Mouse (Mus musculus): ENCODE measurements at regions not wholly inside any gene's neighbourhood (a gene's known extent, or its start where the extent isn't known, plus 50 kb on each side); places are given as distances from the start of the nearest gene placed in this dataset.
A peak's percentile ranks its signal among the peaks of the same experiment; 100 is the strongest.

DNA sequence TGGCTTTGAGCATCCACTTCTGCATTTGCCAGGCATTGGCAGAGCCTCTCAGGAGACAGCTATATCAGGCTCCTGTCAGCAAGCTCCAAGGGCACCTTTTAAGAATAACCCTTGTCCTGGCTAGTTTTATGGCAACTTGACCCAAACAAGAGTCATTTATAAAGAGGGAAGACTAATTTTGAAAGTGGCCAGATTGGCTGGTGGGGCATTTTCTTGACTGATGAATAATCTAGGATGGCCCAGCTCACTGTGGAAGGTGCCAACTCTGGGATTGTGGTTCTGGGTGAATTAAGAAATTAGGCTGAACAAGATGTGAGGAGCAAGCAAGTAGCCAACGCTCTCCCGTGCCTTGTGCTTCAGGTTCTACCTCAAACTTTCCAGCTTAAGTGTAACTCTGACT is 937.8 kb downstream of the Gsdmc2 start:
- no peak for DNase-seq (ENCODE audit: low spot score in 2 of 2)

GRCm38 (mm10) chr15:62903047-62903822 is 941.7 kb downstream of the Gsdmc2 start:
- no peak for DNase-seq (ENCODE audit: low spot score in 2 of 2)

DNA sequence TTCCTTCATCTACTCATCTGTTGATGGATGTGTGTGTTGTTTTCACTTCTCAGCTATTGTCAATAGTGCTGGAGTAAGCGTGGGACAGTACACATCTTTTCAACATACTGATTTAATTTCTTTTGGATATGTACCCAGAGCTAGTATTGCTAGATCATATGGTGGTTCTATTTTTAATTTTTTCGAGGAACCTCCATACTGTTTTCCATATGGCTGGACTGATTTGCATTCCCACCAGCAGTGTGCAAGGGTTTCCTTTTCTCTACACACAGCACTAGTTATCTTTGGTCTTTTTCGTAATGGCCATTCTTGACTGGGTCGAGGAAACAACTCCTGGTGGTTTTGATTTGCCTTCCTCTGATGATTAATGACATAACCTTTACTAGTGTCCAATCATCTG is 943.0 kb downstream of the Gsdmc2 start:
- DNase-seq (ENCODE audit: low spot score in 2 of 2) = no peak

DNA sequence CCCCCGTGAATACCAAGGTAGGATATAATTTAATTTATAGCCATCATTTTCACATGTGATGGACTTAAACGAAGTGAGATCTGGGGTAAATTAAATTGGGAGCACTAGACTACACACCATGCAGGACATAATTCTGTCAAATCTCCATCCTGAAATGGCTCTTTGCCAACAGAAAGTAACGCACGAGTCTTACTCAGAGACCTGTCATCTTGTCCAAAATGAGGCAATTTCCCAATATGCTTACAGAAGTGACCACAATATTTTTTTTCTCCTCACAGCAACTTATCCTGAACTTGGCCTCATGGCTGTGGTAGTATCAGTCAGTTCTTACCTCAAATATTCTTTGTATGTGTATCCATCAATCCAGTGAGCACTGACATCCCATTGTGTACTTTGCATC is 955.2 kb downstream of the Gsdmc2 start:
- no peak for DNase-seq (ENCODE audit: low spot score in 2 of 2)

- no peak for DNase-seq (ENCODE audit: low spot score in 2 of 2)
Observed at GRCm38 (mm10) chr15:62885331-62885730, 959.6 kb downstream of the Gsdmc2 start.

- no peak for DNase-seq (ENCODE audit: low spot score in 2 of 2)
Observed at GRCm38 (mm10) chr15:62871082-62871766, 973.8 kb downstream of the Gsdmc2 start.

DNA sequence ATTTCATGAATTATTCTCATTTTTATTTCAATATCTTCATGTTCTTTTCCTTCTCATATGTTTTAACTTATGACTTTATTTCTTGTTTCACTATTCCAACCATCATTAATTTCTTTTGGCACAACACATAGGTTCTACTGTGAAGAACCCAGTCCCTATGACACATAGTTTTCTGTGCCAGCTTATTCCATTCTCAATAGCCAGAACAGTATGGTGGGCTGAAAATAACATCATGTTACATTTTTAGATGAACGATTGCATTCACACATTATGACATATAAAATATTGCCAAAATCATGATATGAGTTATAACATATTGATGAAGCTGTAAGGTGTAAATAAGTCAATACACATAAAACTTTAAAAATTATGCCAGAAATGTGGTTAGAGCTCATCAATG is 982.4 kb downstream of the Gsdmc2 start:
- DNase-seq (ENCODE audit: low spot score in 2 of 2) = no peak

- no peak for DNase-seq (ENCODE audit: low spot score in 2 of 2)
Observed at GRCm38 (mm10) chr15:62861422-62861821, 983.6 kb downstream of the Gsdmc2 start.

DNA sequence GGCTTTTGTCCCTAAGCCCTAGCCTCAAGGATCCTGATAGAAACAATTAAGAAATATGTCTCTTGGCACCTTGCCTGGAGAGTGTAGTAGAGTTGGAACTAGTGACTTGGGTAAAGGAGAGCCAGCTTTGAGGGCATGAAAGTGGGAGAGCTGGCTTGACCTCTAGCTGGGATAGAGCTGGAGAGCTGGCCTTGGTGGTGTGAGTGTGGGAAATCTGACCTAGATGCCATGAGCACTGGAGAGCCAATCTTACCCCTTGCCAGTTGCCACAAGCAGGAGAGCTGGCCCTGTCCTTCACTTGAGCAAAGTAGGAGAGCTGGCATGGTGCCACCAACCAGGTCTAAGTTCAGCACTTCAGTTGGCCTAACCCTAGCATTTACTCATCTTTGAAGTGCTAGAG is 995.7 kb downstream of the Gsdmc2 start:
- DNase-seq (ENCODE audit: low spot score in 2 of 2) = no peak

- no peak for DNase-seq (ENCODE audit: low spot score in 2 of 2)
Observed at GRCm38 (mm10) chr15:62845884-62846283, 999.1 kb downstream of the Gsdmc2 start.

GRCm38 (mm10) chr15:62825586-62825985 is 1019.4 kb downstream of the Gsdmc2 start:
- no peak for DNase-seq (ENCODE audit: low spot score in 2 of 2)

- peak in 1 of 2 experiments; percentile 23 for DNase-seq (ENCODE audit: low spot score in 2 of 2)
Observed at GRCm38 (mm10) chr15:62823861-62824518, 1021.0 kb downstream of the Gsdmc2 start.

GRCm38 (mm10) chr15:62822305-62822704 is 1022.7 kb downstream of the Gsdmc2 start:
- DNase-seq (ENCODE audit: low spot score in 2 of 2) = no peak

DNA sequence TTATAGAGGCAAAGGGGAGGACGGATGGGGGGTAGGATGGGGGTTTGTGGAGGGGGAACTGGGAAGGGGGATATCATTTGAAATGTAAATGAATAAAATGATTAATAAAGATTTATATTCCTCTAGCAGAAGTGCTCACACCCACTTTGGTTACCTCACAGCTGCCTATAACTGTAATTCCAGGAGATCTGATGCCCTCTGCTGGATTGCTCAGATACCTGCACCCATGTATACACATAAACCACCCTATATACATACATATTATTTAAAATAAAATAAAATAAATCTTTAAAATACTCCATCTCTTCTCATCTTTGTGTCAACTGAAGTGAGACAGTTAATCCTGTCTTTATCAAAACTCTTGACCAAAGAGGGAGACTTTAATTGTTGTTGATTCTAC is 1031.9 kb downstream of the Gsdmc2 start:
- no peak for DNase-seq (ENCODE audit: low spot score in 2 of 2)

DNA sequence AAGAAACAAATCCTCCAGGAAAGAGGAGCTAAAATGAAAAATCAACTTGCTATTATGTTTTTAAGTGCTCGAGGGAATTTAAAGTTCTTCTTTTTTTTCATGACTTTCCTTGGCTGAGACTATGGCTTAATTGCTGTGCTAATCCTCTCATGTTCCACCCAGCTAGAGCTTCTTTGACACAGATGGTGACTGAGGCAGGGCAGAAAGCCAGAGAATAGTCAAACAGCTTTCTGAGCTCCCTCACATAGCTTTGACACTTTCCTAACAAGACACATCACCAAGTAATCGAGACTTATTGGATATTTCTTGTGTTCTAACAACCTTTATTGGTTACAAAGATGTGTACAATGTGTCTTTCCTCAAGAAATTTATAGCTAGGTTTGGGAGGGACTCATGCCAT is 1033.0 kb downstream of the Gsdmc2 start:
- DNase-seq (ENCODE audit: low spot score in 2 of 2) = no peak

DNA sequence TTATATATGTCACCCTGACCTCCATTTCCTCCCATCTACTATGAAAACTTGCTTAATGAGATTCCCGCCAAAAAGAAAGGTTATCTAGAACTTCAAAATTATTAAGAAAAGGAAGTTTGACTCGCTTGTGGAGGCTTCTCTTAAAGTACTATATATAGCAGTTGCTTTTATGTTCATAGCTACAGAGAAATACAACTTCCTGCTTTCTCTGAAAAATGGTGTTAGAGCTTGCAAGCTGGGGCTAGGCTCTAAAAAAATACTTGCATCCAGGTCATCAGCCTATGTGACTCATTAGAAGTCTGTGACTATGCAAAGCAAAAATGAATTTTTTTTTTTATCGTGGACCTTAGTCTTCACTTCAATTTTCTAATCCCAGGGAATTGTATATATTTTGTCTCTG is 1035.7 kb downstream of the Gsdmc2 start:
- no peak for DNase-seq (ENCODE audit: low spot score in 2 of 2)

DNA sequence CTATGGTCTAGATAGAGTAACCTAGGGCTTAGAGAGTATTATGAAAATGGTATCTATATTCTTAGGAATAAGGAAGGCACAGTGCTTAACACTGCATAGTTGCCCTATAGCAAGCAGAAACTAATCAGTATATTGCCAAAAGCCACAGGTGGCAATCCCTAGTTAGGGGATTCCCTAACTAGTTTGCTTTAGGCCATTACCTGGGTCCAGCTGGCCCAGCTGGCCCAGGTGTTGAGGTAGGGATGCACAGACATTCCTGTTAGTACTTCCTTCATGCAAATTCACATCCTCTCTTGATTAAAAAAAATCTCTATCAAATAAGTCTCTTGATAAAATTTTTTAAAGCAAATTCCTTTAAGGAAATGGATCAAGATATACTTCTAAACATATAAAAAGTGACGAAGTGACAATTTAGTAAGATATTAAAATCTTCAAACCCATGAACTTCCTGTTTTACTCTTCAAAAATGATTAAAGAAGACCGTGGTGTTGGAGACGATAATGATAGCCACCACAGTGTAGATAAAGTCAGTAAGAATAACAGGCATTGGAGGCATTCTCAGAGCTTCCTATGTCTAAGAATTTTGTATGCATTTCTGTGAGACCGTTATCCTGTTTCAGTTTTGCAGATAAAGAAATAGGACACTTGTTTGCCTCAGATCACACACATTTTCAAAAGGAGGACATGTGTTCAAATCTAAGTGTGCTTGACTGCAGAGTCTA is 1036.7 kb downstream of the Gsdmc2 start:
- no peak for DNase-seq (ENCODE audit: low spot score in 2 of 2)

DNA sequence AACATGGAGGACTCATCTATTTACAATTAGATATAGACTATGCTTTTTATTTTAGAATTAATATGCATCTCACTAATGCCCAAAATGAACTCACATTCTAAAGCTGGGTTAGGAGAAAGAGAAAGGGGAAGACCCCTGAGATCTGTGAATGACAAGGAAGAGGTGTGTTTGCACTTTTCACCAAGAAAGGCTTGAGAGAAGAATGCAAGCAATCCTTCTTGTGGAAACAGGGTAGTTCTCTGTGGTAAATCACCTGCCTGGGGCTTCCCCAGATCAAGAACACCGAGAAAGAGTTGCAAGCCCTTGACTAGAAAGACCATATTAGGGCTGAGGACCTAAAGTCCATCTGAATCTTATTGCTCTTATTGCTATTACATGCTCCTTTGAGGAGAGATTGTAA is 1037.6 kb downstream of the Gsdmc2 start:
- peak; percentile 33 to 59 for DNase-seq (ENCODE audit: low spot score in 2 of 2)

- DNase-seq (ENCODE audit: low spot score in 2 of 2) = no peak
Observed at GRCm38 (mm10) chr15:62802770-62803169, 1042.2 kb downstream of the Gsdmc2 start.

DNA sequence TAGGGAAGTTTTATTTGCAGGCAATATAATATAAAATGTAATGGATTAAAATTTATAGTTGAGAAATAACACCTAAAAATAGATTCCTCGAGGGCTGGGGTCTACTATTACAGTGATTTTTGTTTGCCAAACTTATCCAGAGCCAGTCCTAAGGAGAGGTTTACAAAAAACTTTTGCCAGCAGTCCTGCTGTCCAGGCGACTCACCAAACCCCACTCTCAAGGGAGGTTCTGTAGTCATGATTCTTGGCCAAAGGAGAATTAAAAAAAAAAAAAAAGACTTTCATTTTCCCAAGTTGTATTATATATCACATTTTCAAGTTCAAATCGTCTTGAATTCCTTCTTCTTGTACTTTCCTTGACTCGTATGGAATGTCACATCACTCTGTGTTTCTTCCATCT is 1046.2 kb downstream of the Gsdmc2 start:
- no peak for DNase-seq (ENCODE audit: low spot score in 2 of 2)

GRCm38 (mm10) chr15:62793569-62793968 is 1051.4 kb downstream of the Gsdmc2 start:
- no peak for DNase-seq (ENCODE audit: low spot score in 2 of 2)

DNA sequence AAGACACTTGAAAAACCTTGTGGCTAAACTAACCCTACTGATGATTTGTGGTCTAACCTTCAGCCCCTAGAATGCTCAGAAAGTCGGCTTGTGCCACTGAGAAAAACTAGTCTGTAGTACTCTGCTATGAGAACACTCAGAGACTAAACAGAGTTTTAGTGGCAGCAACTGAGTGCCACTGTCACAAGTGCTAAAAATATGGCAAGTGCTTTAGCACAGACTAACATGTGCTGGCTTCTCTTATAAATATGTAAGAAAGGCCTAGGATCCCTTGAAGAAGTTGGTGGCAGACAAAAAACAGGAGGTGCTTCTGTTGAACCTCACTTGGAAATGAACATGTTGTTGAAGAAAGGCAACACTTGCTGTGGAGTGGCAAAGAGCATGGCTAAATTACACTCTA is 1052.9 kb downstream of the Gsdmc2 start:
- DNase-seq (ENCODE audit: low spot score in 2 of 2) = no peak
